Mouse (Mus musculus): ENCODE measurements around the gene Ctbp2.

DNA sequence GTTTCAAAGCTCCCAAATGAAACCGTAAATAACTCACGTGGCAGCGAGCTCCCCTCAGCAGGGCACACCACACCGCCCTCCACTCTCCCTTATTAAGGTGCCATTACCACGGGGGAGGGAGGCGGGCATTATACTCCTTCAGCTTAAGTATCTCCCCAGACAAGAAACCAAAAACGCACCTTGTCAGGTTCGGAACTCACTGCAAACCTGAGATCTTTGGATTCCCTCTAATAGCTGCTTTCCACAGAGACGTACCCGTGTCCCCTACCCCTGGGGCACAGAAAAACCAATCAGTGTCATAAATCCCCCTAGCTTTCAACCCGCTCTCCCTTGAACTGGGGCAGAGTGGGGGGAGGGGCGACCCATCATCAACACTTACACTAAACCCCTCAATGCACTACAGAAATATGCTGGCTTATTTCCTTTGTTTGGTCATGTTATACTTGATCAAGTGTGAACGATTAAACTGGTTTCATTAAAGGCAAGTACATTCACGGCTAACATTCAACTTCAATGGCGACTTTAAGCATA, 3.9 kb downstream of the Ctbp2 start:
- no peak for TF ChIP-seq EP300 (IDR thresholded peaks at IDR 0.05; ENCODE audit: low read depth)
- TF ChIP-seq CTCF (IDR thresholded peaks at IDR 0.05; ENCODE audit: low read depth), result no peak
